Mouse (Mus musculus) adrenal gland, postnatal 0 days (tissue): ENCODE measurements around the gene Tspan1. TPM values are rescaled to one million over a fixed set of nuclear protein-coding genes. Genes with fewer than 3 reads are reported as not detected.

Experiments
- polyA plus RNA-seq: library from polyadenylated mRNA; unstranded; fragments of >200 nt; fragmentation: Nextera tagmentation; extraction: Ambion mirVana; gene quantifications from 2 replicates; pipeline ENCODE4 v1.2.1, GENCODE M21; 2015

The Tspan1 gene
- polyA plus RNA-seq, result 0.40 and 0.54 TPM in 2 replicates

DNA sequence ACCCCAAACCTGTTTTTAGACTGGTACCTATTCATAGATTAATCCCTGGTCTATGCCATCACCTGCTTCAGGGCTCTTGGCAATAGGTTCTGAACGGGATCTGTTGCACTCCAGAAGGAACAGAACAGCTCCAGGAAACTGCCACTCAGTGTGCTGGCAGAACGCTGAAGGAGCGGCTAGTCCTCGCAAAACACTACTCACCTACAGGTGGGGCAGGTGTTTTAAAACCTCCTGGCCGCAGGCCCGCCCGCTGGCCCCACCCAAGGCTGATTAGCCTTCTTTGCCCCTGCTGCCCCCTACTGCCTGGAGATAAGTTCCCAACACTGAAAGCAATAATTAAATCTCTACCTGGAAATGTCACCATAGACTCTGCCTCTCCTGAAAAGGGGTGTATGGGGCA, at the start of gene Tspan1:
TSS of gene Tspan1 (minus strand) at position 198 of the 400 bp plus-strand sequence.

GRCm38 (mm10) chr4:116173072-116173471, 5.7 kb upstream of the Tspan1 start, which contains the start of the genes 1700042G07Rik and Gm49337:
TSS of gene 1700042G07Rik (plus strand) at chr4:116173372.
TSS of gene Gm49337 (plus strand) at chr4:116173384.

GRCm38 (mm10) chr4:116151238-116151637, 16.2 kb downstream of the Tspan1 start, which contains the start of gene Lurap1:
TSS of gene Lurap1 (minus strand) at chr4:116151338.

GRCm38 (mm10) chr4:116123602-116124519, 43.5 kb downstream of the Tspan1 start, which contains the start of the genes Rad54l and Pomgnt1:
TSS of gene Rad54l (minus strand) at chr4:116123690.
TSS of gene Pomgnt1 (plus strand) at chr4:116123840.

Other genes starting within 250 kb of the Tspan1 start
- 0.05 TPM in 1 of 2 replicates, not detected in the other for gene Dmbx1, start 227.7 kb downstream of the Tspan1 start, polyA plus RNA-seq
- 4.6 and 5.6 TPM in 2 replicates for gene Faah, start 149.7 kb downstream of the Tspan1 start, polyA plus RNA-seq
- 11.8 and 22.1 TPM in 2 replicates for gene Nsun4, start 113.7 kb downstream of the Tspan1 start, polyA plus RNA-seq
- 696 and 1,011 TPM in 2 replicates for gene Uqcrh, start 92.5 kb downstream of the Tspan1 start, polyA plus RNA-seq
- 44.3 and 55.9 TPM in 2 replicates for gene Lrrc41, start 92.3 kb downstream of the Tspan1 start, polyA plus RNA-seq
- gene Rad54l, start 43.9 kb downstream of the Tspan1 start, polyA plus RNA-seq, result 4.6 and 9.3 TPM in 2 replicates
- gene Pomgnt1, start 43.8 kb downstream of the Tspan1 start, polyA plus RNA-seq, result 36.6 and 41.9 TPM in 2 replicates
- 0.43 and 0.98 TPM in 2 replicates for gene Lurap1, start 16.3 kb downstream of the Tspan1 start, polyA plus RNA-seq
- not detected in 2 replicates for gene 1700042G07Rik, start 5.8 kb upstream of the Tspan1 start, polyA plus RNA-seq
- 0.10 TPM in 1 of 2 replicates, not detected in the other for gene Gm49337, start 5.8 kb upstream of the Tspan1 start, polyA plus RNA-seq
- 4.6 and 5.3 TPM in 2 replicates for gene Pik3r3, start 54.0 kb upstream of the Tspan1 start, polyA plus RNA-seq